Mouse (Mus musculus) gastrocnemius, postnatal 14 days (tissue): ENCODE measurements around the gene Lpo. TPM values are rescaled to one million over a fixed set of nuclear protein-coding genes. Genes with fewer than 3 reads are reported as not detected.

Experiments
- DNase-seq: peaks from one replicate; pipeline ENCODE4 v3.0.0; 2021; ENCODE audit warnings: mixed read lengths
- intact Hi-C: fragments of 180-260 bp; cut with DNase I; formaldehyde crosslinking; loops from one replicate; pipeline ENCODE4 v1.15.1; 2025; ENCODE audit warnings: low total_unique reads
- microRNA-seq, 2 experiments: library from miRNA; unstranded; fragments of <30 nt; microRNA quantifications; one replicate each; pipeline ENCODE4 v1.2.0; 2021
- total RNA-seq, 2 experiments: library from RNA; stranded (reverse); gene quantifications; 2 replicates each; pipeline ENCODE4 v1.2.3; 2021

The Lpo gene
- total RNA-seq, 2 experiments from 2014 or later = not detected

- no peak for DNase-seq
- intact Hi-C loops = no loop called here
These were observed 66.8 kb downstream of the Lpo start for GRCm38 (mm10) chr11:87761181-87761721.

- no peak for DNase-seq
These were observed 67.6 kb downstream of the Lpo start, which contains the start of gene Tspoap1 for GRCm38 (mm10) chr11:87760301-87761081. TSS of gene Tspoap1 (plus strand) at chr11:87760541.

GRCm38 (mm10) chr11:87759609-87760005, 68.5 kb downstream of the Lpo start:
- intact Hi-C loops = no loop called here
- DNase-seq = no peak

More at GRCm38 (mm10) chr11:87760301-87761081, 67.6 kb downstream of the Lpo start, which contains the start of gene Tspoap1:
- intact Hi-C loops = no loop called here

GRCm38 (mm10) chr11:87758957-87759608, 69.0 kb downstream of the Lpo start:
- DNase-seq = no peak
- intact Hi-C loops = no loop called here

DNA sequence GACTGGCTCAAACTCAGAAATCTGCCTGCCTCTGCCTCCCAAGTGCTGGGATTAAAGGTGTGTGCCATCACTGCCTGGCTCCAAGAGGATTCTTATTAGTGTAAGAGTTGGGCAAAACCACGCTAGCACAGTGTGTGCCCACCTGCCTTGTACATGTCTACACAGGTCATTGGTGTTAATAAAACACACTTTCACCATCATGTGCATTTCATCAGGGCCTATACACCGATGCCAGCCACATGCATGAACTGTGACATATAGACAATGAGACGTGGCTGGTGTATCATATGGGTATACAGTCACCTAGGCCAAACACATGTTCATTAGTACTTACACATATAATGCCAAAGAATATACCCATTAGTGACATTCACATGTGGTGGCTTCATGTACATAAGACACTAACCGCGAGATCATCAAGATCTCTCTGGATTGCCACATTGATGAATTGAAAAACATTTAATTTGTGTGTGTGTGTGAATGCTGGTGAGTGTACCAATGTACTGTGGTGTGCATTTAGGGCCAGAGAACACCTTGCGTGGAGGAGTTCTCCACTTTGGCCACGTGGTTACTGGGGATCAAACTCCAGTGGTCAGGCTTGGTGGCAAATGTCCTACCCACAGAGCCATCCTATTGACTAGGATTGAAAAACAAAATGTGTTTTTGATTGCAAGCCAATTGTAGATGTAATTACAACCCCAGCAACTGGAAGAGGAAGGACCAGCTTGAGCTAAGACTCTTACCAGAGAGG, 69.8 kb downstream of the Lpo start:
- intact Hi-C loops = no loop called here
- DNase-seq = no peak

DNA sequence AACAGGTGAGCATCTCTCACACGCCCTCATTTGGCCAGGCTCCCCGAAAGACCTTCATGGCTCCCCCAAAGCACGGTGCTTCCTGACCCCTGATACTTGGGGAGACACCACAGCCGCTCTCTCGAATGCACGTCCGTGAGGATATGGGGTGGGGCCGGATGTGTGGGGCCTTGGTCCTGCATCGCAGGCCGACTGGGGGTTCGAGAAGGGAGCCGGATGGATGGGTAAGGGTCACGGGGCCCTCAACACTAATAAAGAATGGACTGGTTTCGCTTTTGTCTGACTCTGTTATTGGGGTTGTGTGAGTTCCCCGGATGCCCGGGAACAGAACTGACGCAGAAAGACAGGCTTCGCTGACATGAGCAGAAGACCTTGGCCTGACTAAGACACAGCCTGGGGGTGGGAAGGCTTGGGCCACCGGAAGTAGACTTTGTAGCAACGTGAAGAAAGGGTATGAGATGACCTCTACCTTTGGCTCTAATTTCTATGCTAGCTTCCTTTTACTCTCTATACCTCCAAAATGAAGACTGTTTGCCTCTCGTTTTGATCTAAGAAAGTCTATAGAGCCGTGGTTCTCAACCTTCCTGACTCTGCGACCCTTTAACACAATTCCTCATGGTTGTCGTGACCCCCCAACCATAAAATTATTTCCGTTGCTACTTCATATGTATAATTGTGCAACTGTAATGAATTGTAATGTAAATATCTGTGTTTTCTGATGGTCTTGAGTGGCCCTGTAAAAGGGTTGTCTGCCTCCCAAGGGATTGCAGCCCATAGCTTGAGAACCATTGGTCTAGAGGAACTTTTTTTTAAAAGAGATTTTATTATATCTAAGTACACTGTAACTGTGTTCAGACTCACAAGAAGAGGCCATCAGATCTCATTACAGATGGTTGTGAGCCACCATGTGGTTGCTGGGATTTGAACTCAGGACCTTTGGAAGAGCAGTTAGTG, 70.8 kb downstream of the Lpo start:
- DNase-seq = no peak
- intact Hi-C loops = no loop called here

Small RNA genes lying within 50 kb of the gene (microRNA-seq; reads per million reads assigned to microRNA genes)
- gene Mir142 (0 reads per million in 2 experiments), gene Mir142b (0 reads per million in 2 experiments)

Other genes with a start within 250 kb of the Lpo start
- 10 to 100 TPM in 1 of 2 experiments, 1 to 10 TPM in 1; 9.5 to 12.4 TPM for gene Mtmr4, start 236.1 kb downstream of the Lpo start, total RNA-seq
- not detected for gene Hsf5, start 211.1 kb downstream of the Lpo start, total RNA-seq
- gene Rnf43, start 165.6 kb downstream of the Lpo start, total RNA-seq = under 1 TPM; 0.09 to 0.16 TPM
- 10 to 100 TPM; 30.8 to 36.4 TPM for gene Supt4a, start 90.7 kb downstream of the Lpo start, total RNA-seq
- under 1 TPM; 0.04 TPM for gene Tspoap1, start 67.7 kb downstream of the Lpo start, total RNA-seq
- not detected for gene Mpo, start 34.7 kb downstream of the Lpo start, total RNA-seq
- 1 to 10 TPM; 1.9 to 2.3 TPM for gene Mks1, start 24.9 kb upstream of the Lpo start, total RNA-seq
- not detected for gene Epx, start 47.2 kb upstream of the Lpo start, total RNA-seq
- not detected for gene Olfr462, start 64.0 kb upstream of the Lpo start, total RNA-seq
- not detected for gene Olfr463, start 69.1 kb upstream of the Lpo start, total RNA-seq
- gene Olfr464, start 92.7 kb upstream of the Lpo start, total RNA-seq = not detected
- gene Dynll2, start 159.2 kb upstream of the Lpo start, total RNA-seq = 100 to 1,000 TPM; 134 to 138 TPM
- 10 to 100 TPM; 58.0 to 76.3 TPM for gene Srsf1, start 219.1 kb upstream of the Lpo start, total RNA-seq
- 10 to 100 TPM; 39.2 to 43.5 TPM for gene Vezf1, start 240.0 kb upstream of the Lpo start, total RNA-seq